Mouse (Mus musculus) embryo, embryonic 10.5 days (tissue): Measurements from ENCODE around the gene Cpz.
A peak's percentile ranks its signal among the peaks of the same experiment; 100 is the strongest.

Experiments used
- DNase-seq: peaks from one replicate; pipeline ENCODE4 v3.0.0-alpha.2; 2015; ENCODE audit warnings: low spot score

Gene Cpz

GRCm38 (mm10) chr5:35530442-35530841, 4.9 kb upstream of the Cpz start:
- DNase-seq: peak; percentile 83

- peak; percentile 22 for DNase-seq
Observed at GRCm38 (mm10) chr5:35524381-35524780, 1.1 kb downstream of the Cpz start.

- peak; percentile 91 for DNase-seq
Observed at GRCm38 (mm10) chr5:35523735-35524134, 1.8 kb downstream of the Cpz start.

DNA sequence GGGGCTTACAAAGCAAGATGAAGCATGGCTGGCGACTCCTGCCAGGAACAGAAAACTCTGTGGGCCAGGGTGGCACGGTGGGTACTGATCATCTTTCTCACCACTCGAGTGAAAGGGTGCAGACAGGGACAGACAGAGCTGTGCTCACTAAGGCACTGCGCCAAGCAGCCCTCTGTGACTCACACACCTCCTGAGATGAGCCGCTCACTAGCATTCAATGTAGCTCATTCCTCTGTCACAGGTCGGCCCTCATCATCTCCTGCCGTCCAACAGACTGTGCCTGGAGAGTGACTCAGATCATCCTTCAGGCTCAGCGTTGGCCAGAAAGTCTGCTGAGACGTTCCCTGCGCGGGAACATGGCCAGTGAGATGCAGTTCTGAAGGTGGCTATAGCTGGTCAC, 8.7 kb downstream of the Cpz start:
- no peak for DNase-seq

GRCm38 (mm10) chr5:35510589-35510988, 14.9 kb downstream of the Cpz start:
- DNase-seq: peak; percentile 89

GRCm38 (mm10) chr5:35505016-35505415, 20.5 kb downstream of the Cpz start:
- DNase-seq: no peak

DNA sequence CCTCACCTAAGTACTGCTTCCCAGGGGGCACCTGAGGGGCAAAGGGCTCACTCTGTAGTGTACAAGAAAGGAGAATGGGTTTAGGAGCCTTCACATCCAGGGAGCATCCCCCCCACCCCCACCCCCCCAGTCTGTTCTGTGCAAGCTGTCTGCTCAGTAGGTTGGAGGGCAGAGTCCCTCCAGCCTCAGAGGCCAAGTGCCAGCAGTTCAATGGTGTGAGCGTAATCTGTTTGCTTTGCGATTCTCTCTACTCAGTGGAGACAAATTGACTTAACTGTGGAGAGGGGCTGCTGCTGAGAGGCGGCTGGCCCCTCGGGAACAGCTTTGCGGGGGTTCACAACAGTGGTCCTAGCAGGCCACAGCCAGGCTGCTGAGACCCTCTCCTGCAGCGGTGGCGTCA, 28.2 kb downstream of the Cpz start:
- no peak for DNase-seq

GRCm38 (mm10) chr5:35495989-35496388, 29.5 kb downstream of the Cpz start:
- peak; percentile 70 for DNase-seq

DNA sequence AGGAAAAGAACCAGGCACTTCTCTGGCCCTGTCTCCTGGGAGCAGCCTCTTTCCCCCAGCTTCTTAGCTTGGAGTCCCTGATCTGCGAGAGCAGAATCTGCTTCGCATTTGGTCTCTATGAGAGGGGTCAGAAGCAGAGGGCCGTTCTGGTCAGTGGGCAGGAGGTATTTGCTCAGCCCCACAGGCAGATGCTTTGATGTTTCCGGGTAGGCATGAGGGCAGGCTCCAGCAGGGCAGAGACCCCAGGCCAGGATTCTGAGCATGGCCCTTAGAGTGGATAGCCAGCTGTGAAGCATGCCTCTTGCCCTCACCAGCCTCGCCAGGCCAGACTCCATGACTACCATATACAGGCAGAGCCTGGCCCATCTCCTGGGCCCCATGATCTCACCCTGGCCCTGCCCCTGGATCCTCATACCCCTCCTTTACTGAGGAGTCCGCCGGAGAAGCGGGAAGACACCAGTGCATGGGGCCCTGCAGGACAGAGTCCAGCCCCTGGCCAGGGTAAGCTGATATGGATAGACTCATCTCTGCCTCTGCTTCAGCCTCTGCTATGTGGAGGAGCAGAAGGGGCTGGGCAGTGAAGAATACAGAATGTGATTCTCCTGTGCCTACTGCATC, 30.6 kb downstream of the Cpz start:
- DNase-seq: peak; percentile 56

GRCm38 (mm10) chr5:35493770-35494169, 31.7 kb downstream of the Cpz start:
- DNase-seq: peak; percentile 46

DNA sequence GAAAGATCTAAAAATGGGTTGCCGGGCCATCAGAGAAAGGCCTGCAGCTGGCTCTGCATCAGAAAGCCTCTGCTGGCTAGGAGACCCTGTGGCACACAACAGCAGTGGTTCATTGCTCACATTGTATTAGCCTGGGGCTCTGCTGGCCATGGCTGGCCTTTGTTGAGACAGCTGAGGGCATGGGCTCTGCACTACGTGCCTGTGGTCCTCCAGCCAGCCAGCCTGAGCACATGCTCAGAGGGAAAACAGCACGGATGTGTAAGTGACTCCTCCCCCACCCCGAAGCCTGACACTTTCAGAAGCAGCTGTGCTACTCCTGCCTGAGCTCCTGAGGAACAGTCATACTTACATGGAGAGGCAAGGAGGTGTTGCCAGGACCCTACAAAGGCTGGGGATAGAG, 46.0 kb downstream of the Cpz start:
- no peak for DNase-seq

DNA sequence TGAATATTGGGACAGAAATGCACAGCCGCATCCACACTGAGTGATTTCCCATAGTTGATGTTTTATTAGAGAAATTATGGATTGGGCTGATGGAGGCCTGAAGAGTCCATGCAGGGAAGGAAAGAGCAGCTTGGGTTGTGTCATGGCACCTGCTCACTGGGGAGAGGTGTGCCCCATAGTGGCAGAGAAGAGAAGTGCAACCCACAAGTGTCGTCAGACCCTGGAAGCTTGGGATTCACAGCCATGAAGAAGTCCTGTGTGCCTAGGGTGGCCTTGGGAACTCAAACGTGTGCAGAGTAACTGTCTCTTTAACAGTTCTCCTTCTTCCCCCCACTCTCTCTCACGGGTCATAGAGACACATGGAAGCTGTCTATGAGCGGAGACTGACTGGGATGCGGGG, 50.3 kb downstream of the Cpz start:
- peak; percentile 63 for DNase-seq

DNA sequence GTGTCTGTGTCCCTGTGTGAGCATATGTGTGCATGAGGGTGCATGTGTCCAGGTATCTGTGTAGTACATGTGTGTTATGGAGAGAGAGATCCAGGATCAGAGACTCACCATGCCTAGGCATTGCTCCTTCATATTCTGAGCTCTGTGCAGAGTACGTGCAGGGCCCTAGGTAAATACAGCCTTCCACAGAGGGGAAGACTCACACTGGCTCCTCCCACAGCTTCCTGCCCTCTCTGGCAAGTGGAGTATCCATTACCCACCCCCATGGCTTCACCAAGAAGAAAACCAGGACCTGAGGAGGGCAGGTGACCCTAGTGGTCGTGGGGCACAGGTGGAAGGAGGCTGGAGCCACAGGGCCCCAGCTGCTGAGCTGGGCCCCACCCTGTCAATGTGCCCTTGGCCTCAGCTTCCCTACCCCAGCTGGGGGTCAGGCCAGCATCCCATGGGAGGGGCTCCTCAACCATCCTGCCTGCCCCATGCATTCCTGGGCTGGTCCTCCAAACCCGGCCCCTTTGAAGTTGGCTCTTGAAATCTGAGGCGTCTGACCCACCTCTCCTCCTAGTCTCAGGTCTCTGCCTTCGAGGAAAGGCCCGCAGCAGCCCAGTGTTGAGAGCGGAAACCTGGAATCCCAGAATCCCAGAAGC, 54.5 kb downstream of the Cpz start:
- DNase-seq: no peak

DNA sequence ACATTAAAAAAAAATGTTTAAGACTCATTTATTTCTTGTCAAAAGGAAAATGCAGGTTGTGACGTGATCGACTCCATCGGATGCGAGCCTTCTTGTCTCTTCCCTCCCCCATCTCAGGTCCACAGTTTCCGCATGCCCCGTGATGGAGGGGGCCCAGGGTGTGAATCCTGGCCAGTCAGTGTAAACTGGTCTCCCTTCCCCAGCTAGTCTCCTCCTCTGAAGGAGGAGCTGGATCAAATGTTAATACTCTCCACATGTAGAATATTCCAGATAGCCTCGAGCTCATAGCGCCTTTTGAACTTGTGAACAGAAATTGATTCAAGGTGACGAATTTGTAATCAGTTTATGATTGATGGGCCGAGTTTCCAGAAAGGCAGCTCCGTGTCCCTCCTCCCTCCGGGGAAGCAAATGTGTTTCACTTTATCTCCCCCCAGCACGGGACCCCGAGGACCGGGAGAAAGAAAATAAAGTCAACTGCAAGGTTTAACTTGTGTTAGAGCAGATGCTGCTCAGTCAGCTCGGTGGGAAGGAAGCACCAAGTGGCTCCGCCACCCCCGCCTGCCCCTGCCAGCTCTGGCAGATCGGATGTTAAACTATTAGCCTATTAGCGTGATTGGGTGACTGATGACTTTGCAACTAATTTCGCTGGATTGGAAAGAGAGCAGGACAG, 59.4 kb downstream of the Cpz start:
- peak; percentile 63 for DNase-seq

DNA sequence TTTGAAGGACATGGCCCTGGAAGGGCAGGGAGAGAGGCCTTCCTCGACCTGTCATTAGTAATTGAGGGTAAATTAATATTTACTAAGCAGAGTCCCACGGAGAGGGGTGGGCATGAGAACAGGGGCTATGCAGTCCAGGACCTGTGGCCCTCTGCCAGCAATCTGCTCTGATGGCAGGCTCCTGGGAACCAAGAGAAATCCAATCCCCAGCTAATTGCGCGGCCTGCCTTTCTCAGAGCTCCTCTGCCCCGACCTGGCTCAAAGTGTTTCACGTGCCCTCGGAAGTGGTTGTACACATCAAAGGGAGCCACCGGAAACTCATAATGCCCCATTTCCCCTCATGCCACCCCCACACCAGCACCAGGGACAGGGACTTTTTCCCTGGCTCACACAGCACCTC, 63.4 kb downstream of the Cpz start:
- no peak for DNase-seq

- no peak for DNase-seq
Observed at GRCm38 (mm10) chr5:35459760-35460159, 65.7 kb downstream of the Cpz start.

DNA sequence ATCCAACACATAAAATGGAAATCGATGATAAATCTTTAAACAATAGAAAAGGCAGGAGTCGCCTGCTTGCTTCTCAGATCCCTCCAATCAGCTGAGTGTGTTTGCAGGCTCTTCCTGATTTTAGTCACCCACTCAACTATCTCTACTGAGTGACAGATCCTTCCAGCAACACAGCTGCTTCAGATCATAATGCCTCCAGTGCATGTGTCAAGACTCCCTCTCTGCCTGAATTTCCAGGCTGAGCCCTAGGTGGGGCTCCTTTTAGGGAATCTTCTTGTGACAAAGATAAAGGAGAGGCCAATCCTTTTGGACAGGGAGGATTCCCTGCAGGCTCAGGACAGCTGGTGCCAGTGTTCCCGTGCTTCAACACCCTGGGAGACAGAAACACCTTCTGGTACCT, 67.2 kb downstream of the Cpz start:
- DNase-seq: no peak

DNA sequence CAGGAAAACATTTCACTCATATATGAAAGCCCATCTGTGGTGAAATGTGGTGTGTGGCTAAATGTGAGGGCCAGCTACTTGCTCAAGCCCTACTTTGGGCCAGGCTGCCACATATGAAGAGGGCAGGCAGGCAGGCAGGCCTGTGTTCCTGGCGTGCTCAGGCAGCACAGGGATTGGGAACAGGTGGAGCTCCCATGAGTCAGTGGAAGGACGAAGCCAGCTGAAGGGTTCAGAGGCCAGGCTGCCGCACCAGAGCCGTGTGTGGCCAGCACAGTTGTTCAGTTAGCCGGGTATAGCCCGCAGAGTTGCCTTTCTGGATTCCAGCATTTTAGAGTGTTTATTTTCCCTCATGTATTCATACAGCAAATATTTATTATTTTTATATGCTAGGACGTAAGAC, 68.1 kb downstream of the Cpz start:
- DNase-seq: no peak

DNA sequence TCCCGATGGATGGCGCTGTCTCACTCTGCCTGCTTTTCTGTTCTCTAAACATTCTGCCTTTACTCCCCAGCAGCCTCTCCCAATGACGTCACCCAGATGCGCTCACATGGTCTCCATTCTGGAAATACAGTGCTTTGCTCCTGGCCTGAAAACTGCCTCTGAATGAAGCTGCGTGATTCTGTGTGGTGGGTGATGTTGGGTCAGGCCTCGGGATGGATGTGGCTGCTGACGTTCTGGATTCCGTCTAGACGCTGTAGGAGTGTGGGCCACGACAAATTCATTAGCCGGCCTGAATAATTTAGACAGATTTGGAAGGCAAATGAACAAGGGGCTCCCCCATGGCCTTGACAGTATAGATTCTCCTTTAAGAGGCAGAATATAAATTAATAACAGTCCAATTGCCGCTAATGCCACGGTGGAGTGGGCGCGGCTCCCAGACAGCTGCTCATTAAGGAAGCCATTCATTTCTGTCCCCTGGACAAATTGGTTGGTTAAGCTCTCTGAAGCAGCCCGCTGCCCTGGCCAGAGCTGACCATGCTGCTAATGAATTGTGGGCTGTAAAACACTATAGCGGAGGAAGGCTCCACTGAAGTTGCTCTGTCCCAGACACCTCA, 71.2 kb downstream of the Cpz start:
- peak; percentile 66 for DNase-seq
